Mouse (Mus musculus) gastrocnemius, adult 2 months (tissue): ENCODE results near the gene Col13a1. TPM values are rescaled to one million over a fixed set of nuclear protein-coding genes. Genes with fewer than 3 reads are reported as not detected.

Experiments
- DNase-seq: peaks from one replicate; pipeline ENCODE4 v3.0.0; 2022
- H3K27ac ChIP-seq: fragments of 200-600 bp; 2 replicates; pipeline ENCODE4 v1.8.1; 2022; ENCODE audit warnings: mild to moderate bottlenecking
- H3K4me3 ChIP-seq: fragments of 200-600 bp; 2 replicates; pipeline ENCODE4 v1.8.1; 2022; ENCODE audit warnings: mild to moderate bottlenecking, moderate library complexity
- CTCF ChIP-seq: fragments of 200-600 bp; IDR thresholded peaks from 2 replicates; pipeline ENCODE4 v1.8.1; 2022; ENCODE audit warnings: antibody characterized with exemption, mild to moderate bottlenecking, moderate library complexity
- intact Hi-C: fragments of 180-260 bp; cut with DNase I; formaldehyde crosslinking; loops from one replicate; pipeline ENCODE4 v1.15.1; 2025
- long read RNA-seq, 2 experiments: library from polyadenylated mRNA; stranded (forward); transcript quantifications; one replicate each; pipeline ENCODE4 v2.0.0; 2021
- total RNA-seq, 2 experiments: library from RNA; stranded (reverse); gene quantifications; 2 replicates each; pipeline ENCODE4 v1.2.3; 2021

Col13a1 gene
- 1 to 10 TPM in 1 of 2 experiments, under 1 TPM in 1; 0.94 to 1.4 TPM for total RNA-seq
- long read RNA-seq, experiment 1, partial matches to known transcripts = 0 of 2 reads
- long read RNA-seq, experiment 1, other reads (novel, unspliced or antisense) = 2 of 2 reads
- long read RNA-seq, experiment 2 = 0 reads

GRCm38 (mm10) chr10:61978866-61979340 lies at the start of gene Col13a1:
Gene Col13a1 (minus strand): TSS chr10:61979108.
- no peak for TF ChIP-seq CTCF
- intact Hi-C loops = loop anchor here (5.0 kb wide), 2 partner anchors 137 to 203 kb away; no protein-coding TSS in a partner anchor
- peak within 1 kb of the TSS; percentile 69 for H3K27ac ChIP-seq
- peak within 1 kb of the TSS; percentile 78 for H3K4me3 ChIP-seq
- peak; percentile 68 for DNase-seq

GRCm38 (mm10) chr10:62027699-62028098 lies 48.8 kb upstream of the Col13a1 start:
- intact Hi-C loops = no loop called here
- no peak overlapping the region for H3K27ac ChIP-seq
- TF ChIP-seq CTCF = no peak
- DNase-seq = no peak
- H3K4me3 ChIP-seq = no peak overlapping the region

GRCm38 (mm10) chr10:62023821-62024551 lies 45.1 kb upstream of the Col13a1 start:
- TF ChIP-seq CTCF = no peak
- Histone ChIP-seq H3K4me3 (peak overlapping the region; percentile 21; the same call in 1 of the 2 replicates), H3K27ac (no peak overlapping the region)
- DNase-seq = peak; percentile 44
- intact Hi-C loops = no loop called here

GRCm38 (mm10) chr10:62020068-62020620 lies 41.2 kb upstream of the Col13a1 start:
- DNase-seq = no peak
- Histone ChIP-seq H3K4me3 (no peak overlapping the region), H3K27ac (no peak overlapping the region)
- TF ChIP-seq CTCF = no peak
- intact Hi-C loops = no loop called here

DNA sequence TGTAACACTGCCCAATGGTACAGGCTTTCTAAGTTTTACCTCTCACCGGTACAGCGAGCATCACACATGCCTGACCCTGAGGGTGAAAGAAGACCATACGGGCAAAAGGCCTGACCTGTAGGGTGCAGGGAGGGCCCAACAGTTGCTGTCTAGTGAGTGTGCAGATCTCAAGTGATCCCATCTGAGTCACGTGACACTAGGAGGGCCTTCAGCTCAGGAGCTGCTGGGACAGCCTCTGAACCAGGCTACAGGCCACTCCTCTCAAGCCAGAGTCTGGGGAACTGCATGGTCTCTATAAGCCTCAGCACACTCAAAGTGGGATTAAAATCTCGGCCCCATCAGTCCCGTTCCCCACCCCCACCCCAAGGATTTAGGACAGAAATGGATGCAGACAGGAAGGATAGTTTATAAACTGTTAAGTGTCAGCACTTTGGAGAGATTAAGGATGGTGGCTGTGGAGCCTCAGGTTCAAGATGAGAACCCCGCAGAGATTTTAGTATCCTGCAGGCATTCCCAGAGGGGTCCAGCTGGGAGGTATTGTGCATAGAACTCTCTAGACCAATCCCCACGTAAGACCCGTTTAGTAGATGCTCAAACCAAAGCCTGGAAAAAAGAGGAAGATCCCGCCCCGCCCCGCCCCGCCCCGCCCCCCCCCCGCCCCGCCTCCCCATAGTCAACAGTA lies 40.6 kb upstream of the Col13a1 start:
- no peak for TF ChIP-seq CTCF
- intact Hi-C loops = no loop called here

DNA sequence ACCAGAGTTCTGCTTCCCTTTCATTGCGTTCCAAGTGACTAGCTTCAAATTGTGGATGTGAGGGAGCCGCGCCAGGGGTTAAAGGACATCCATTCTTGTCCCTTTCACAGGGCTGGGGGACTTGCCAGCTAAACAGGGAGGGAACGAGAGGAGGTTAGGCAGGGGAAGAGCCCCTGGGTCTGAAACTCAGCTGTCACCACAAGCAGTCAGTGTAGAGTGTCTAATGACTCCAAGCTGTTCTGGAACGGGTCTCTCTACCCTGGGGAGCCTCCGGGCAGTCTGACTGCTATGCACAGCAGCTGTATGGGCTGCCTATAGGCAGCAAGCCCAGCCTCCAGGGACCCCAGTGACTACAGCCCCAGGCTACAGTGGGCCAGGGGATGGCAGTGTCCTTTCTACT lies 38.0 kb upstream of the Col13a1 start:
- DNase-seq = no peak
- Histone ChIP-seq H3K27ac (no peak overlapping the region), H3K4me3 (no peak overlapping the region)
- intact Hi-C loops = no loop called here
- TF ChIP-seq CTCF = no peak

More for the DNA sequence above, 40.6 kb upstream of the Col13a1 start:
- no peak for DNase-seq
- no peak overlapping the region for H3K4me3 ChIP-seq
- no peak overlapping the region for H3K27ac ChIP-seq

DNA sequence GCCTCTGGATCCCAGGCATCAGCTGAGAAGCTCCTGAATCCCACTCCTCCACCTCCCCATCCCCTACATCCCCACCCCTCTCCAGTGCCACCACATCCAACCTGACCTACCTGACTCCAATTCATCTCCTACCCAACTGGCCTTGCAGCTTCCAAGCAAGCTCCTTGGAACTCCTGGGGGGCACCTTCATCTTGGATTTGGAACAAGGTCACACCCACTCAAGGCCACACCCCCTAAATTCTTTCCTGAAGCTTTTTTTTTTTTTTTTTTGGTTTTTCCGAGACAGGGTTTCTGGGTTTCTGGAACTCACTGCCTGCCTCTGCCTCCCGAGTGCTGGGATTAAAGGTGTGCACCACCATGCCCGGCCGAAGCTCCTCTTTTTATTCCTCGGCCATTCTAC lies 34.3 kb upstream of the Col13a1 start:
- DNase-seq = no peak
- H3K4me3 ChIP-seq = no peak overlapping the region
- no peak overlapping the region for H3K27ac ChIP-seq
- intact Hi-C loops = no loop called here
- TF ChIP-seq CTCF = no peak

GRCm38 (mm10) chr10:62012371-62012770 lies 33.5 kb upstream of the Col13a1 start:
- no peak for DNase-seq
- intact Hi-C loops = no loop called here
- H3K27ac ChIP-seq = no peak overlapping the region
- no peak for TF ChIP-seq CTCF
- no peak overlapping the region for H3K4me3 ChIP-seq

DNA sequence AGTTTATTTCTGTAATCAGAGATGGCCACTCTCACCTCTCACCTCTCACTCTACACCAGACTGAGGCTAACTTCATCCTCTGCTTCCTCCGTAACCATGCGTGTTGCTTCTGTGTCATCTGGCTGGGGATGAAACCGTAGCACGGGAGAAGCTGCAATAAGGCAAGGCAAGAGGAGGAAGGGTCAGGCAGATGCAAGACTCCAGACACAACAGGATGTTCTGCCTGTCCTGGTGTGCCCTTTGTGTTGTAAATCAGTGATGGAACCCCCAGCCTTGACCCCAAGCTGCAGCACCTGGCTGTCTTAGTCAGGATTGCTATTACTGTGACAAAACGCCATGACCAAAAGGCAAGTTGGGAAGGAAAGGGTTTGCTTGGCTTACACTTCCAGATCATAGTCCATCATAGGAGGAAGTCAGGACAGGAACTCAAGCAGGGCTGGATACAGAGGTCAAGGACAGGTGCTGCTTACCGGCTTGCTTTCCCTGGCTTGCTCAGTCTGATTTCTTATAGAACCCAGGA lies 31.1 kb upstream of the Col13a1 start:
- TF ChIP-seq CTCF = no peak
- H3K27ac ChIP-seq = no peak overlapping the region
- H3K4me3 ChIP-seq = no peak overlapping the region
- intact Hi-C loops = no loop called here
- no peak for DNase-seq

GRCm38 (mm10) chr10:62007958-62008357 lies 29.1 kb upstream of the Col13a1 start:
- no peak for DNase-seq
- intact Hi-C loops = no loop called here
- no peak for TF ChIP-seq CTCF
- Histone ChIP-seq H3K27ac (no peak overlapping the region), H3K4me3 (no peak overlapping the region)

DNA sequence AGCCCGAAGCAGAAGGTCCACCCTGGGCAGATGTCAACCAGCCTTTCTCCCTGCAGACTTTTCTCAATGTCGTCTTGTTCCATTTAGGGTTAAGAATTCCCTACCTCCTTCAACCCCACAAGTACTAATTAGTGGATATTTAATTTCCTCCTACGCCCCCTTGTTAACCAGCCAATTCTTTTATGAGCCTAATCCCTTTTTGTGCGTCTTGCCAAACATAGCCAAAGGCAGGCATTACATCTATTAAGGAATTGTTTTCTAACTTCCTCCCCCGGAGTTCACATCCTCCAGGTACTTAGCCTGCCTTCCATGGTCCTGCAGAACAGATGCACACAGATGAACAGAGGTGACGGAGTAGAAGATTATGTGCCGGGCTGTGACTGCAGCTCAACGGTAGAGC lies 27.5 kb upstream of the Col13a1 start:
- no peak overlapping the region for H3K4me3 ChIP-seq
- no peak for DNase-seq
- H3K27ac ChIP-seq = no peak overlapping the region
- TF ChIP-seq CTCF = no peak
- intact Hi-C loops = no loop called here

DNA sequence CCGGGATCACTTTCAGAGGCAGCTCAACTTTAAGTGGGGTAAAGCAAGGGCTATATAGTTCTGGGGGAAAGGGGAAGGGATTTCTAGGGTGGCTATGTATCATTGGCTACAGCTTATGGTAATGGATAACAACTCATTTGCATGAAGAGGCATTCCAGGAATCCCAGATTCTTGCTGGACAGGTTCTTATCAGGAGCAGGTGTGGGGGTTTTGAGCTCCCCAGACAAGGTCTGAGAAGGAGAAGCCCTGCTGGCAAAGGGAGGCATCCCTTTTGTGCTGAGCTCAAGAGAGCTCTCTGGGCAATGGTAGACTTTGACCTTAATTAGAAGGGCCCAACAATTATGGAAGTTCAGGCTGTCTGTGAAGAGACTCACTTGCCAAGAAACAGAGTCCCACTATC lies 21.3 kb upstream of the Col13a1 start:
- no peak overlapping the region for H3K27ac ChIP-seq
- DNase-seq = no peak
- TF ChIP-seq CTCF = no peak
- intact Hi-C loops = no loop called here
- H3K4me3 ChIP-seq = no peak overlapping the region

DNA sequence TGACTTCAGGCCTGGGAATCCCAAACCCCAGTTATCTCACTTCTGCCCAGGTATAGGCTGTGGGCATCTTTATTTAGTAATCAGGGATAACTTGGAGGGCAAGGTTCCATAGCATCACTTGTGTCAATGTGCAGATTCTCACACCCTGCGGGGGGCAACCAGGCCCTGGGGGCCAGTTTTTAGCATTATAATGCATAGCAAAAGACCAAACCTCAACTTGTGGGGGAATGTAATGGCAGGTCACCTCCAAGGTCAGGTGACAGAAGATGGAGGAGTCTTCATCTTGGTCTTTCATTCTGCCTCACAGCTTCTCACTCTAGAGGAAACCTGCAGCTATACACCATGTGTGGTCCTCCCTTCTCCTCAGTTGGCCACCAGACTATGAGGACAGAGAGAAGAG lies 20.9 kb upstream of the Col13a1 start:
- intact Hi-C loops = no loop called here
- DNase-seq = no peak
- no peak for TF ChIP-seq CTCF
- no peak overlapping the region for H3K4me3 ChIP-seq
- H3K27ac ChIP-seq = no peak overlapping the region
